Mouse (Mus musculus) subcutaneous adipose tissue, adult 2 months (tissue): ENCODE data around the gene Neurl1b. TPM values are rescaled to one million over a fixed set of nuclear protein-coding genes. Genes with fewer than 3 reads are reported as not detected.

Source experiments
- polyA plus RNA-seq: library from polyadenylated mRNA; depleted of rRNA; stranded (reverse); fragments of >200 nt; gene quantifications from 2 replicates; pipeline ENCODE4 v1.2.3, GENCODE M21; 2012; ENCODE audit warnings: low replicate concordance; rRNA removed

Gene Neurl1b
- polyA plus RNA-seq, result 18.8 and 30.6 TPM in 2 replicates

GRCm38 (mm10) chr17:26414523-26415354 is at the start of gene Neurl1b:
Gene Neurl1b (plus strand): TSS chr17:26414829.

Other genes with a start within 250 kb of the Neurl1b start
- gene Pdia2, start 215.7 kb upstream of the Neurl1b start, polyA plus RNA-seq, result 0.60 TPM in 1 of 2 replicates, not detected in the other
- gene Rgs11, start 211.9 kb upstream of the Neurl1b start, polyA plus RNA-seq, result 1.7 and 20.8 TPM in 2 replicates
- gene Arhgdig, start 207.0 kb upstream of the Neurl1b start, polyA plus RNA-seq, result 0.72 and 7.1 TPM in 2 replicates
- gene Fam234a, start 170.6 kb upstream of the Neurl1b start, polyA plus RNA-seq, result 101 and 132 TPM in 2 replicates
- 18.2 and 36.7 TPM in 2 replicates for gene Luc7l, start 161.9 kb upstream of the Neurl1b start, polyA plus RNA-seq
- 275 and 327 TPM in 2 replicates for gene Ergic1, start 146.7 kb downstream of the Neurl1b start, polyA plus RNA-seq
- gene Dusp1, start 147.3 kb downstream of the Neurl1b start, polyA plus RNA-seq, result 56.1 and 188 TPM in 2 replicates
- gene Atp6v0e, start 248.4 kb downstream of the Neurl1b start, polyA plus RNA-seq, result 299 and 435 TPM in 2 replicates